Mouse (Mus musculus): ENCODE results near the gene Cdhr5.

Gene Cdhr5

GRCm38 (mm10) chr7:141222126-141222467 lies 54.5 kb downstream of the Cdhr5 start:
- no peak for DNase-seq

- DNase-seq: peak; percentile 98
Observed at GRCm38 (mm10) chr7:141221249-141222125, 55.1 kb downstream of the Cdhr5 start.

GRCm38 (mm10) chr7:141220377-141220776 lies 56.2 kb downstream of the Cdhr5 start:
- DNase-seq: no peak

GRCm38 (mm10) chr7:141219558-141220099 lies 57.0 kb downstream of the Cdhr5 start:
- DNase-seq: no peak

All from kidney, postnatal 36 days (tissue).